Mouse (Mus musculus): ENCODE measurements around the gene Bcl2l1. TPM values are rescaled to one million over a fixed set of nuclear protein-coding genes. Genes with fewer than 3 reads are reported as not detected.
A peak's percentile ranks its signal among the peaks of the same experiment; 100 is the strongest.

Bcl2l1 gene
- total and polyA plus RNA-seq, 3 experiments: 48.1 to 102 (median 51.9) TPM

DNA sequence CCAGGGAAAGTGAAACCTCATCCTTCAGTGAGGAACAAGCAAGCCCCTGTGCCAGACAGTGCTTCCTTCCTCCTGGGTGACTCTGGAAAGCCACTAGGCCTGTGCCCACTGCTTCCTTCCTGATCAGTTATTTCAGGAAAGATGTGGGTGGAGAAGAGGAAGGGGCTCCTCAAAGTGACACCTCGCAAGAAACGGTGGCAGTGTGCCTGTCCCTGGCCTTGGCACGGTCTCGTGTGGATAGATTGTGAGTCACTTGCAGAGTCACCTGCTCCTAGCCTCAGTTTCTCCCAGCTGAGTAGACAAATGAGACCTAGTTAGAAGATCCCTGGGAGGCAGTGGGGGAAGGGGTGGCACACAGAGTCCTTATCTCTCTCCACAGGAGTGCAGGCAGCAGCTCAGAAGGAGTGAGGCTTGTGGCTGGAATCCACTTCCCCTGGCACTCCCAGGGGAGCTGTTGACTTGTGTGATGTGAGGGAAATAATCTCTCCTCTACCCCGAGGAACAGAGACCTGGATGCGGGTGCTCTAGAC, 42.6 kb downstream of the Bcl2l1 start:
- peaks cover 69% of the 10 kb centered on the region for H3K4me1 ChIP-seq (ENCODE audit: control insufficient read depth, insufficient read depth, low read length)
- H3K4me3 ChIP-seq: peak overlapping the region; percentile 2; the same call in 1 of the 2 replicates
- DNase-seq: peak; percentile 70 to 71
- peak overlapping the region; percentile 99 for H3K27ac ChIP-seq
- no peaks in the 10 kb centered on the region for H3K27me3 ChIP-seq (ENCODE audit: control insufficient read depth, insufficient read depth, low read length)
- peaks cover 4% of the 10 kb centered on the region for H3K79me2 ChIP-seq (replicated peaks; ENCODE audit: control insufficient read depth, insufficient read depth, low read length)
- intact Hi-C loops (cut with DNase I): loop anchor here (1.0 kb wide), 1 partner anchor 31 kb away; no protein-coding TSS in a partner anchor
- peak overlapping the region; percentile 17; the same call in 1 of the 2 replicates for H3K9ac ChIP-seq (ENCODE audit: low read depth, low read length)
- 2% methylated on average over 6 of the region's 6 CpGs for WGBS
- peaks cover 59% of the 10 kb centered on the region for H3K36me3 ChIP-seq (ENCODE audit: control insufficient read depth, insufficient read depth, low read length)
- TF ChIP-seq EP300 (IDR thresholded peaks at IDR 0.05; ENCODE audit: insufficient read depth, low read depth, low read length) (no peak; the same call in none of the 2 replicates), CTCF (IDR thresholded peaks at IDR 0.05) (no peak), POLR2A (IDR thresholded peaks at IDR 0.05; ENCODE audit: insufficient read depth, low read depth, low read length) (no peak)

DNA sequence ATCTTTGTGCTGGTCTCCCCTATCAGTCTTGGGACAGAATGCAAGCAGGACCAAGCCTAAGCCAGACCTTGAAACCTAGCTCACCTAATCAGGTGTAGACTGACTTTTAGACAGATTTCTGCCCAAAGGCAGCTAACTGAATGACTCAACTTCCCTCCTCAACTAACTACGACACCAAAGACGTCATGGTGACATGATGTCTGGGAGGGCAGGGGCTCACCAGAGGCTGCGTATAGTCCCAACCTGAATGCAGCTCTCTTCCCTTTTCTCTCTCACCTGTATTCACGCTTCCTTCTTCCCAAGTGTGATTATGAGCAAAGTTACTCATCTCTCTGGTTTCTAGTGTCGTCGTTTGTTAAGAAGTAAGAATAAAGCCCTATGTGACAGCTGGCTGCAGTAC, 44.0 kb downstream of the Bcl2l1 start:
- Histone ChIP-seq H3K27me3 (ENCODE audit: control insufficient read depth, insufficient read depth, low read length) (no peaks in the 10 kb centered on the region), H3K36me3 (ENCODE audit: control insufficient read depth, insufficient read depth, low read length) (peaks cover 56% of the 10 kb centered on the region), H3K27ac (peak overlapping the region; percentile 99), H3K4me1 (ENCODE audit: control insufficient read depth, insufficient read depth, low read length) (peaks cover 63% of the 10 kb centered on the region), H3K9ac (ENCODE audit: low read depth, low read length) (no peak overlapping the region), H3K79me2 (replicated peaks; ENCODE audit: control insufficient read depth, insufficient read depth, low read length) (peaks cover 6% of the 10 kb centered on the region), H3K4me3 (no peak overlapping the region)
- DNase-seq: no peak
- no peak for TF ChIP-seq CTCF (IDR thresholded peaks at IDR 0.05)
- TF ChIP-seq POLR2A (IDR thresholded peaks at IDR 0.05; ENCODE audit: insufficient read depth, low read depth, low read length): no peak
- TF ChIP-seq EP300 (IDR thresholded peaks at IDR 0.05; ENCODE audit: insufficient read depth, low read depth, low read length): no peak
- WGBS: 92% methylated on average over 6 of the region's 6 CpGs
- intact Hi-C loops (cut with DNase I): no loop called here

DNA sequence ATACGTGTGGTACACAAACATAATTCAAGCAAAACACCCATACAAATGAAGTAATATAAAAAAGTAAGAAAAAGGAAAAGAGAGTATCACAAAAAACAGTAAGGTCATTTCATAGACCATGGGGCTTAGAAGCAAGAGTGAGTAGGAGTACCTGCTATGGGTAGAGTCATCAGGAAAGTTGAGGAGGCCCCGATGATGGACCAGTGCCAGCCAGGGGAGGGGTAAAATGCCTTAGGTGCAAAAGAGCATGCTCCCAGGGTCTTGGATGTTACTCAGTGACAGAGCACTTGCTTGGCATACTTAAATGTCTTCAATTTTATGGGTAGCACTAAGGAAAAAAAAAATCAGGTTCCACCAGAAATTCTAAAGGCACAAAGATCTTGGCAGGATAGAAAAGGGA, 44.4 kb downstream of the Bcl2l1 start:
- WGBS: 80% methylated on average over 2 of the region's 2 CpGs
- DNase-seq: no peak
- Histone ChIP-seq H3K27me3 (ENCODE audit: control insufficient read depth, insufficient read depth, low read length) (no peaks in the 10 kb centered on the region), H3K79me2 (replicated peaks; ENCODE audit: control insufficient read depth, insufficient read depth, low read length) (peaks cover 6% of the 10 kb centered on the region), H3K36me3 (ENCODE audit: control insufficient read depth, insufficient read depth, low read length) (peaks cover 54% of the 10 kb centered on the region), H3K4me3 (no peak overlapping the region), H3K9ac (ENCODE audit: low read depth, low read length) (no peak overlapping the region), H3K4me1 (ENCODE audit: control insufficient read depth, insufficient read depth, low read length) (peaks cover 62% of the 10 kb centered on the region), H3K27ac (peak overlapping the region; percentile 99)
- intact Hi-C loops (cut with DNase I): no loop called here
- TF ChIP-seq EP300 (IDR thresholded peaks at IDR 0.05; ENCODE audit: insufficient read depth, low read depth, low read length) (no peak), POLR2A (IDR thresholded peaks at IDR 0.05; ENCODE audit: insufficient read depth, low read depth, low read length) (no peak), CTCF (IDR thresholded peaks at IDR 0.05) (no peak)

DNA sequence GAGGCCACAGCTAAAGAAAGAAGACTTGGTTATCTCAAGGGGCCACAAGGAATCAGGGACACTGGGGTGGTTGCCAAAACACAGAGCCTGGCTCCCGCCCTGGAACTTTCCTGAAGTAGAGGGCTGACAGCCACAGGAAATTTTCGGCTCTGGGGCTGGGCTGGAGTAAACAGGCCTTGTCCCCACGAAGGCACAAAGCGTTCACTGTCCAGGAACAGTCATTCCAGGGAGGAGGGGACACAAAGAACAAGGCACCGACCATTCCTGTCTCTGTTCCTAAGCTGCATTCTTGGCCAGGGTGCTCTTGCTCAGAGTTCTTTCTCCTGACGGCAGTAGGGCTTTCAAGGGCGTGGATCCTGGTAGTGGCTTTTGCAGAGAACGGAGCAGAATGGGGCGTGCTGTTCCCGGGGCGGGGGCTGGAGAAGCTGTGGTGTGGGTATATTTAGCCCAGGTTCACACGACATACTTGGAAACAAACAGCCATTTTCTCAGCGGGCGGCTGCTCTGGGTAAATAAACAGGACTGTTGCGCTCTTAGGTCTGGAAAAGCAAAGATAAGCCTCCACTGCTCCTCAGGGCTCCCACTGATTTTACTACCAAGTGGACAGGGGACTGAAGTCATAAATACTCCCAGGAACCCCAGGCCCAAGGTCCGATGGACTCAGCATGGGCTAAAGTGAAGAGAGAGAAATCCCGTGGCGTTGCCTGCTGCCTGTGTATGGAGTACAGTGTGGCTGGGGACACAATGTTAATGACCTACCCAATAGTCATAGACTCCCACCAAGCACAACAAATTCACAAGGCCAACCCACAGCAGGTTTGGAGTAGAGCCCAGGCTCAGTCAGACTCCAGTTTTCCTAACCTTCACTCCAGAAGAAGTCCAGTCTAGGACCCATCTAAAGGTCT, 45.8 kb downstream of the Bcl2l1 start:
- WGBS: 4% methylated on average over 18 of the region's 18 CpGs
- peak; percentile 86 to 92 for DNase-seq
- Histone ChIP-seq H3K27ac (peak overlapping the region; percentile 99), H3K4me3 (peak overlapping the region; percentile 31), H3K9ac (ENCODE audit: low read depth, low read length) (peak overlapping the region; percentile 67), H3K79me2 (replicated peaks; ENCODE audit: control insufficient read depth, insufficient read depth, low read length) (peaks cover 3% of the 10 kb centered on the region), H3K27me3 (ENCODE audit: control insufficient read depth, insufficient read depth, low read length) (no peaks in the 10 kb centered on the region), H3K36me3 (ENCODE audit: control insufficient read depth, insufficient read depth, low read length) (peaks cover 47% of the 10 kb centered on the region), H3K4me1 (ENCODE audit: control insufficient read depth, insufficient read depth, low read length) (peaks cover 58% of the 10 kb centered on the region)
- intact Hi-C loops (cut with DNase I): loop anchor here (1.0 to 2.0 kb wide), 5 partner anchors 19 to 49 kb away; partner anchors contain the start of gene Id1
- TF ChIP-seq CTCF (IDR thresholded peaks at IDR 0.05) (no peak), EP300 (IDR thresholded peaks at IDR 0.05; ENCODE audit: insufficient read depth, low read depth, low read length) (peak; percentile 100), POLR2A (IDR thresholded peaks at IDR 0.05; ENCODE audit: insufficient read depth, low read depth, low read length) (peak; percentile 82)

DNA sequence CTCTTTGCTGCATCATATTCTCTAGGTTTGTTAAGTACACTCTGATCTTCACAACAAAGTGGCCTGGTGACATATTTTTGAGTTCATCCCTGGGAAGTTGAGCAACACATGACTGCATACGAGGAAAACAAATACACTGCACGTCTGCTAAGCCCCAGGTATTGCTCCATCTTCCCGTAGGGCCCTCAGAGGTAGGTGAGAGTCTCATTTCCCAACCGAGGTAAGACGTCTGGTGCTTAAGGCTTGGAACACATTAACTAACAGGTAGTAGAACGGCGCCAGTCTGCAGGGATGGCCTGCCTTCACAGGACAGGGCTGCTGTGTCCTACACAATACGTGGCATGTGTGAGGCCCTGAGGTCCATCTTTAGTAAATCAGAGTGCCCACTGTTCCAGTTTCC, 46.9 kb downstream of the Bcl2l1 start:
- no peak for DNase-seq
- 92% methylated on average over 8 of the region's 8 CpGs for WGBS
- no peaks in the 10 kb centered on the region for H3K27me3 ChIP-seq (ENCODE audit: control insufficient read depth, insufficient read depth, low read length)
- peaks cover 49% of the 10 kb centered on the region for H3K4me1 ChIP-seq (ENCODE audit: control insufficient read depth, insufficient read depth, low read length)
- H3K79me2 ChIP-seq (replicated peaks; ENCODE audit: control insufficient read depth, insufficient read depth, low read length): peaks cover 2% of the 10 kb centered on the region
- intact Hi-C loops (cut with DNase I): loop anchor here (1.0 to 2.0 kb wide), 4 partner anchors 18 to 46 kb away; no protein-coding TSS in a partner anchor
- peaks cover 42% of the 10 kb centered on the region for H3K36me3 ChIP-seq (ENCODE audit: control insufficient read depth, insufficient read depth, low read length)
- peak overlapping the region; percentile 3; the same call in 1 of the 2 replicates for H3K9ac ChIP-seq (ENCODE audit: low read depth, low read length)
- TF ChIP-seq POLR2A (IDR thresholded peaks at IDR 0.05; ENCODE audit: insufficient read depth, low read depth, low read length) (no peak), EP300 (IDR thresholded peaks at IDR 0.05; ENCODE audit: insufficient read depth, low read depth, low read length) (no peak), CTCF (IDR thresholded peaks at IDR 0.05) (no peak)
- no peak overlapping the region for H3K4me3 ChIP-seq
- peak overlapping the region; percentile 99 for H3K27ac ChIP-seq
